Mouse (Mus musculus): Measurements from ENCODE around the gene Med15. TPM values are rescaled to one million over a fixed set of nuclear protein-coding genes. Genes with fewer than 3 reads are reported as not detected.
A peak's percentile ranks its signal among the peaks of the same experiment; 100 is the strongest.

Gene Med15
- total and polyA plus RNA-seq, 2 experiments from 2014 or later, result 39.2 to 66.1 TPM

- Histone ChIP-seq H3K4me2 (ENCODE audit: low read depth, low read length) (peak overlapping the region; percentile 80), H3K4me3 (ENCODE audit: low read length) (no peak overlapping the region), H3K27ac (no peak overlapping the region), H3K27me3 (ENCODE audit: insufficient read depth, low read length) (no peaks in the 10 kb centered on the region), H3K4me1 (ENCODE audit: insufficient read depth, low read length) (peaks cover 8% of the 10 kb centered on the region; the same call in 1 of the 2 replicates), H3K36me3 (ENCODE audit: insufficient read depth, low read length) (peaks cover 8% of the 10 kb centered on the region; the same call in 1 of the 2 replicates), H3K9me3 (ENCODE audit: low read length) (no peaks in the 10 kb centered on the region), H3K9ac (replicated peaks; ENCODE audit: low read length) (no peak overlapping the region)
- TF ChIP-seq CTCF (IDR thresholded peaks at IDR 0.05; ENCODE audit: low read depth), result no peak
- WGBS, result 50% methylated on average over 1 of the region's 1 CpGs
- DNase-seq (ENCODE audit: low spot score) (no peak), ATAC-seq (no peak)
Measured at GRCm38 (mm10) chr16:17761074-17761473, 28.4 kb upstream of the Med15 start.

DNA sequence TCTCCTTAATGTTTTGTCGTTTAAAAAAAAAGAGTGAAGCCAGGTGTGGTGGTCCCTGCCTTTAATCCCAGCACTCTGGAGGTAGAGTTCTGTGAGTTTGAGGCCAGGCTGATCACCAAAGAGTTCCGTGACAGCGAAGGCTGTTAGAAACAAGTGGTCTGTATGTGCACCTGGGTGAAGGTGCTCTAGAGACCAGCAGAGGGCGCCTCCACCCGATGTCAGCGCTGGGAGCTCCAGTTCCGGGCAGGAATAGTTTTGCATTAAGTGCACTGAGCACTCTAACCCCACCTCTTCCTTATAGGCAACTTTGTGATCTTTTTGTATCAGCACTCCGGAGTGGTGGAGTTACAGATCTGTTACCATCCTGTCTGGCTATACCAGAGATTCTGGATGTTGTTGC is 28.0 kb upstream of the Med15 start:
- 40% methylated on average over 8 of the region's 8 CpGs for WGBS
- DNase-seq (ENCODE audit: low spot score) (peak; percentile 55), ATAC-seq (peak; percentile 25; the same call in 1 of the 2 replicates)
- Histone ChIP-seq H3K27ac (no peak overlapping the region), H3K4me1 (ENCODE audit: insufficient read depth, low read length) (peaks cover 8% of the 10 kb centered on the region; the same call in 1 of the 2 replicates), H3K9ac (replicated peaks; ENCODE audit: low read length) (no peak overlapping the region), H3K4me2 (ENCODE audit: low read depth, low read length) (peak overlapping the region; percentile 80), H3K9me3 (ENCODE audit: low read length) (no peaks in the 10 kb centered on the region), H3K27me3 (ENCODE audit: insufficient read depth, low read length) (no peaks in the 10 kb centered on the region), H3K4me3 (ENCODE audit: low read length) (peak overlapping the region; percentile 64), H3K36me3 (ENCODE audit: insufficient read depth, low read length) (0 out of 2 replicates have a peak, but pooled peaks cover 5% of the 10 kb centered on the region)
- TF ChIP-seq CTCF (IDR thresholded peaks at IDR 0.05; ENCODE audit: low read depth), result peak; percentile 69

DNA sequence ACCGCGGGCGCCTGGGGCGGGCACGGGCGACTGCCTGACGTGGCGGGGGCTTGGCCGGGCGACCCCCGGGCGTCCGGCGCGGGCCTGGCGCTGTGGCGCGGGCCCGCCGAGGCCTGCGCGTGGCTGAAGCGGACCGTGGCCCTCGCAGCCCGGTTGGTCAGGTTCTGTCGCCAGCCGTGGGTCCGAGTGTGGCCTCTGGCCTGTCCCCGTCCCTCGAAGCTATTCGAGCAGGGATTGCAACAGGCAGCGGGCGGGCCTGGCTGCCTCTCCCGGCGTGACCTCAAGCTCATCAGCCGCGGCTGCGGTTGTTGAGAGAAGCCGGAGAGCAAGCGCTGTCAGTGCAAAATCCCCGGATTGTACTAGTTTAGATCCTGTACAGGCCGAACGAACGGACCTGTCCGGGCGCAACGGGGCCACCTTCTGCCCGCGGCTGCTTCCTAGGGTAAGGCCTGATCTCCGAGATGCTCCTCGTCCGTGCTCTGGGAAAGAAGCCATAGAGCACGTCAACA is 27.2 kb upstream of the Med15 start:
- ATAC-seq (peak; percentile 72), DNase-seq (ENCODE audit: low spot score) (peak; percentile 58)
- TF ChIP-seq CTCF (IDR thresholded peaks at IDR 0.05; ENCODE audit: low read depth), result no peak
- H3K4me2 ChIP-seq (ENCODE audit: low read depth, low read length), result peak overlapping the region; percentile 80
- H3K4me1 ChIP-seq (ENCODE audit: insufficient read depth, low read length), result peaks cover 8% of the 10 kb centered on the region; the same call in 1 of the 2 replicates
- no peaks in the 10 kb centered on the region for H3K27me3 ChIP-seq (ENCODE audit: insufficient read depth, low read length)
- H3K4me3 ChIP-seq (ENCODE audit: low read length), result peak overlapping the region; percentile 64
- no peaks in the 10 kb centered on the region for H3K36me3 ChIP-seq (ENCODE audit: insufficient read depth, low read length)
- H3K27ac ChIP-seq, result peak overlapping the region; percentile 86
- no peaks in the 10 kb centered on the region for H3K9me3 ChIP-seq (ENCODE audit: low read length)
- peak overlapping the region; percentile 86 for H3K9ac ChIP-seq (replicated peaks; ENCODE audit: low read length)
- 1% methylated on average over 49 of the region's 54 CpGs for WGBS

- peaks cover 8% of the 10 kb centered on the region; the same call in 1 of the 2 replicates for H3K4me1 ChIP-seq (ENCODE audit: insufficient read depth, low read length)
- no peak for TF ChIP-seq CTCF (IDR thresholded peaks at IDR 0.05; ENCODE audit: low read depth)
- no peaks in the 10 kb centered on the region for H3K9me3 ChIP-seq (ENCODE audit: low read length)
- H3K9ac ChIP-seq (replicated peaks; ENCODE audit: low read length), result peak within 1 kb of the TSS; percentile 86
- 1% methylated on average over 26 of the region's 28 CpGs for WGBS
- ATAC-seq (peak; percentile 95), DNase-seq (ENCODE audit: low spot score) (peak; percentile 95)
- H3K36me3 ChIP-seq (ENCODE audit: insufficient read depth, low read length), result no peaks in the 10 kb centered on the region
- H3K27me3 ChIP-seq (ENCODE audit: insufficient read depth, low read length), result no peaks in the 10 kb centered on the region
- peak within 1 kb of the TSS; percentile 64 for H3K4me3 ChIP-seq (ENCODE audit: low read length)
- peak within 1 kb of the TSS; percentile 80 for H3K4me2 ChIP-seq (ENCODE audit: low read depth, low read length)
- H3K27ac ChIP-seq, result peak within 1 kb of the TSS; percentile 86
Measured at GRCm38 (mm10) chr16:17759344-17759773, 26.7 kb upstream of the Med15 start, which contains the start of gene Klhl22. Gene Klhl22, plus strand, starts transcription at chr16:17759618.

DNA sequence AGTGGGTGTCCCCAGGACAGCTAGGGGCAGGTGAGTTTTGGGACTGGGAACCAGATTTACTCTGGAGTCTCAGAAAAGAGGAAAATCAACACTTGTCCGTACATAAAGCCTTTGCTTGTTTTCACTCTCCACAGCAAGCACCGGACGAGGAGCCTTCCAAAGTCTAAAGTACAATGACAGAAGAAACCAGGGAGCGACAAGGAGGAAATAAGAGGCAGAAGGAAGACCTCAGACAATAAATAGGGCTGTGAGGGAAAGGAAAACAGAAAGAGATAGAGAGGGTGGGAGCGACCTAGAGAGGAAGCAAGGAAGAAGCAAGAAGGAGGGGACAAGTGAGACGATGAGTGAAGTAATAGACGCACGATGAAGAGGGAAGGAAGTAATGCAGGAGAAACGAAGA is 26.2 kb upstream of the Med15 start:
- DNase-seq (ENCODE audit: low spot score) (no peak), ATAC-seq (peak; percentile 13; the same call in 1 of the 2 replicates)
- peak overlapping the region; percentile 64 for H3K4me3 ChIP-seq (ENCODE audit: low read length)
- peak overlapping the region; percentile 86 for H3K27ac ChIP-seq
- H3K27me3 ChIP-seq (ENCODE audit: insufficient read depth, low read length), result no peaks in the 10 kb centered on the region
- peak overlapping the region; percentile 80 for H3K4me2 ChIP-seq (ENCODE audit: low read depth, low read length)
- WGBS, result 50% methylated on average over 9 of the region's 9 CpGs
- no peak for TF ChIP-seq CTCF (IDR thresholded peaks at IDR 0.05; ENCODE audit: low read depth)
- peak overlapping the region; percentile 86 for H3K9ac ChIP-seq (replicated peaks; ENCODE audit: low read length)
- peaks cover 8% of the 10 kb centered on the region; the same call in 1 of the 2 replicates for H3K4me1 ChIP-seq (ENCODE audit: insufficient read depth, low read length)
- H3K36me3 ChIP-seq (ENCODE audit: insufficient read depth, low read length), result no peaks in the 10 kb centered on the region
- H3K9me3 ChIP-seq (ENCODE audit: low read length), result no peaks in the 10 kb centered on the region

DNA sequence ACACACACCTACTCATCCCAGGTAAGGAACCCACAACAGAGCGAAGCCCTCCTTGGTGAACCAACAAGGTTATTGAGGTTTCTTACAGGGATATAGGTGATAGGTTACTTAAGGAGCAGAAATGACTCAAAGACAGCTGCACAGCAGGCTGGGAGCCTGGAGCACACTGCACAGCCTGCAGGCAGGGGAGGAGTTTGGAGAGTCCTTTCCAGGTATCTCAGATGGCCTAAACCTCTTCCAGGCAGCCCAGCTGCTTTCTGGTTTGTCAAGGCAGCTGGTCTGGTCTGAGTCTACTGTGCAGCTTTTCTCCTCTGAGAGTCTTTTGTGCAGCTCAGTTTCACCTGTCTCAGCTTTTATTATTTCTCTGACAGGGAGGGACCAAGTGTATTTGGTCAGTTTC is 25.1 kb upstream of the Med15 start:
- ATAC-seq (no peak), DNase-seq (ENCODE audit: low spot score) (no peak)
- Histone ChIP-seq H3K36me3 (ENCODE audit: insufficient read depth, low read length) (no peaks in the 10 kb centered on the region), H3K4me1 (ENCODE audit: insufficient read depth, low read length) (peaks cover 8% of the 10 kb centered on the region; the same call in 1 of the 2 replicates), H3K9me3 (ENCODE audit: low read length) (no peaks in the 10 kb centered on the region), H3K27ac (no peak overlapping the region), H3K9ac (replicated peaks; ENCODE audit: low read length) (no peak overlapping the region), H3K27me3 (ENCODE audit: insufficient read depth, low read length) (no peaks in the 10 kb centered on the region), H3K4me3 (ENCODE audit: low read length) (no peak overlapping the region), H3K4me2 (ENCODE audit: low read depth, low read length) (no peak overlapping the region)
- no peak for TF ChIP-seq CTCF (IDR thresholded peaks at IDR 0.05; ENCODE audit: low read depth)
- WGBS, result 96% methylated on average over 1 of the region's 1 CpGs

GRCm38 (mm10) chr16:17753686-17754085 is 21.0 kb upstream of the Med15 start:
- H3K4me3 ChIP-seq (ENCODE audit: low read length), result no peak overlapping the region
- H3K27ac ChIP-seq, result no peak overlapping the region
- no peaks in the 10 kb centered on the region for H3K9me3 ChIP-seq (ENCODE audit: low read length)
- no peak overlapping the region for H3K9ac ChIP-seq (replicated peaks; ENCODE audit: low read length)
- DNase-seq (ENCODE audit: low spot score) (no peak), ATAC-seq (no peak)
- WGBS, result 56% methylated on average over 1 of the region's 1 CpGs
- no peak for TF ChIP-seq CTCF (IDR thresholded peaks at IDR 0.05; ENCODE audit: low read depth)
- H3K36me3 ChIP-seq (ENCODE audit: insufficient read depth, low read length), result no peaks in the 10 kb centered on the region
- no peak overlapping the region for H3K4me2 ChIP-seq (ENCODE audit: low read depth, low read length)
- H3K27me3 ChIP-seq (ENCODE audit: insufficient read depth, low read length), result no peaks in the 10 kb centered on the region
- H3K4me1 ChIP-seq (ENCODE audit: insufficient read depth, low read length), result no peaks in the 10 kb centered on the region
